ENCODE assay signal across 8 mouse cellular contexts in the genomic region with DNA sequence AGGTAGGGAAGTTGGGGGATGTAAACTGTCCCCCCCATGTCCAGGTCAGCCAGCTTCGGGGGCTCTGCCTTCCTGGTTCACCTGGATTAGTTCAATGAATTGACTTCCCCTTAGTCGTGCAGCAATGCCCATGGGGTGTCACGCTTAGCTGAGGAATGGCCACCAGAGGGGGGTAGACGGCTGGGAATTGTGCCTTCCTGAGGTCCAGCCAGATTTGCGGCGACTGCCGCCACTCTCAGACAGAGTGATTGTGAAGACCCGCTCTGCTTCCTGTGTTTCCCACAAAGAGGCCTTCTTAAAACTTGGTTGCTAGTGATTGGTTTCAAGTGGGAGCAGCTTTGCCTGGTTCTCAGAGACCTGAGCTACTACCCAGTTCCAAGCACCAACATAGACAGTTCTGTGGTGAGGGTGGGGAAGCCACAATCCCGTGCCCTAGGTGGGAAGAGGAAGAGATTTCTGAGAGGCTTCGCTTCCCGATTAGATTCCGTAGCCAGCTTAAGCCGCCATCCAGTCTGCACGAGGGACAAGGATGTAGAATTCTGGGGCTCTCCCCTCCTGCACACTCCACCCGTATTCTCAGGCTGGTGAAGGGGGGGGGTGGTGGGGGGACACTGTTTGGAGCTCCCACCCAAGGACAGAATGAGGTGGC. TPM values are rescaled to one million over a fixed set of nuclear protein-coding genes. Genes with fewer than 3 reads are reported as not detected.
DNase-seq lines count a peak whose midpoint lies in the region; ATAC-seq lines count a peak whose summit lies in the region.

No protein-coding gene starts in this region.

- H3K27me3 ChIP-seq in intestine, embryonic 14.5 days (replicated peaks; ENCODE audit: control insufficient read depth, insufficient read depth, low read length): peaks cover 15% of the 10 kb centered on the region
- peaks cover 59% of the 10 kb centered on the region for H3K27me3 ChIP-seq in midbrain, embryonic 13.5 days

- peak overlapping the region; percentile 16; the same call in 1 of the 2 replicates for H3K9ac ChIP-seq in intestine, embryonic 14.5 days (ENCODE audit: low read length)
- H3K9ac ChIP-seq in midbrain, embryonic 13.5 days (replicated peaks): peak overlapping the region; percentile 48

- peak overlapping the region; percentile 13; the same call in 1 of the 2 replicates for H3K4me3 ChIP-seq in intestine, embryonic 14.5 days (ENCODE audit: low read depth, low read length)
- no peak overlapping the region for H3K4me3 ChIP-seq in midbrain, embryonic 13.5 days (replicated peaks)

- peak overlapping the region; percentile 50 for H3K4me2 ChIP-seq in intestine, embryonic 14.5 days (ENCODE audit: low read length)
- peak overlapping the region; percentile 40 for H3K4me2 ChIP-seq in midbrain, embryonic 13.5 days (replicated peaks)

- H3K36me3 ChIP-seq in intestine, embryonic 14.5 days (ENCODE audit: control insufficient read depth, insufficient read depth, low read length): no peaks in the 10 kb centered on the region
- no peaks in the 10 kb centered on the region for H3K36me3 ChIP-seq in midbrain, embryonic 13.5 days

- no peaks in the 10 kb centered on the region; the same call in 1 of the 2 replicates for H3K4me1 ChIP-seq in intestine, embryonic 14.5 days (replicated peaks; ENCODE audit: control insufficient read depth, insufficient read depth, low read length)
- H3K4me1 ChIP-seq in midbrain, embryonic 13.5 days (replicated peaks): peaks cover 9% of the 10 kb centered on the region; the same call in 1 of the 2 replicates

- no peak overlapping the region for H3K27ac ChIP-seq in intestine, embryonic 14.5 days (ENCODE audit: low read depth)
- H3K27ac ChIP-seq in midbrain, embryonic 13.5 days: no peak overlapping the region

- ATAC-seq in CD4-positive, CD25-positive, alpha-beta regulatory T cell, adult 4 months: no peak
- ATAC-seq in common myeloid progenitor, adult 5-6 weeks (replicated peaks; ENCODE audit: low read depth, poor library complexity, severe bottlenecking): peak; percentile 87; the same call in 1 of the 2 replicates
- peak; percentile 61 for ATAC-seq in intestine, embryonic 14.5 days (replicated peaks; ENCODE audit: low FRiP score, low TSS enrichment, low read depth)
- peak; percentile 79 for ATAC-seq in midbrain, embryonic 13.5 days

- WGBS in intestine, embryonic 14.5 days: 3% methylated on average over 15 of the region's 15 CpGs
- WGBS in midbrain, embryonic 13.5 days: 2% methylated on average over 15 of the region's 15 CpGs

- peak; percentile 73 for DNase-seq in CD4-positive, CD25-positive, alpha-beta regulatory T cell, adult 2 months (ENCODE audit: low read depth, low spot score)
- DNase-seq in gastrocnemius, postnatal 14 days: peak; percentile 66
- DNase-seq in intestine, embryonic 14.5 days (ENCODE audit: low spot score): peak; percentile 91
- DNase-seq in left cerebral cortex, postnatal 36 days (ENCODE audit: low spot score in 2 of 2): peak; percentile 26 to 47
- DNase-seq in spleen, postnatal 4 days (ENCODE audit: low spot score in 2 of 2): peak; percentile 21 to 66

- no peaks in the 10 kb centered on the region for H3K9me3 ChIP-seq in intestine, embryonic 14.5 days (ENCODE audit: control insufficient read depth, low read length)
- H3K9me3 ChIP-seq in midbrain, embryonic 13.5 days: no peaks in the 10 kb centered on the region

- intact Hi-C loops in gastrocnemius, postnatal 14 days (cut with DNase I; ENCODE audit: low total_unique reads): loop anchor here (2.0 kb wide), 1 partner anchor 89 kb away; no protein-coding TSS in a partner anchor
- intact Hi-C loops in left cerebral cortex, postnatal 36 days (cut with DNase I): loop anchor here (2.0 kb wide), 1 partner anchor 89 kb away; no protein-coding TSS in a partner anchor

RNA-seq across cellular contexts. Expression of gene Ttll6, which starts 12.2 kb away (rescaled TPM):
- not detected for polyA plus RNA-seq in CD4-positive, CD25-positive, alpha-beta regulatory T cell, adult 4 months (2017; shearing (Covaris generic))
- not detected in 2 replicates for total RNA-seq in common myeloid progenitor, adult 5-6 weeks (2017)
- not detected for total RNA-seq in gastrocnemius, postnatal 14 days (2021)
- polyA plus RNA-seq in intestine, embryonic 14.5 days (2014; fragmentation: Nextera tagmentation; extraction: Ambion mirVana): 0.15 and 0.22 TPM in 2 replicates
- total RNA-seq in left cerebral cortex, postnatal 36 days (2021): under 1 TPM in 1 of 2 experiments, not detected in 1; 0.10 TPM
- 0.04 TPM in 1 of 2 replicates, not detected in the other for polyA plus RNA-seq in midbrain, embryonic 13.5 days (2015; fragmentation: Nextera tagmentation; extraction: Ambion mirVana)

RNA-seq across cellular contexts. Expression of gene Calcoco2, which starts 34.0 kb away (rescaled TPM):
- not detected for polyA plus RNA-seq in CD4-positive, CD25-positive, alpha-beta regulatory T cell, adult 4 months (2017; shearing (Covaris generic))
- not detected in 2 replicates for total RNA-seq in common myeloid progenitor, adult 5-6 weeks (2017)
- not detected for total RNA-seq in gastrocnemius, postnatal 14 days (2021)
- polyA plus RNA-seq in intestine, embryonic 14.5 days (2014; fragmentation: Nextera tagmentation; extraction: Ambion mirVana): 0.11 TPM in 1 of 2 replicates, not detected in the other
- total RNA-seq in left cerebral cortex, postnatal 36 days (2021): not detected
- polyA plus RNA-seq in midbrain, embryonic 13.5 days (2015; fragmentation: Nextera tagmentation; extraction: Ambion mirVana): not detected in 2 replicates

RNA-seq across cellular contexts. Expression of gene Hoxb13, which starts 48.4 kb away (rescaled TPM):
- not detected for polyA plus RNA-seq in CD4-positive, CD25-positive, alpha-beta regulatory T cell, adult 4 months (2017; shearing (Covaris generic))
- not detected in 2 replicates for total RNA-seq in common myeloid progenitor, adult 5-6 weeks (2017)
- not detected for total RNA-seq in gastrocnemius, postnatal 14 days (2021)
- polyA plus RNA-seq in intestine, embryonic 14.5 days (2014; fragmentation: Nextera tagmentation; extraction: Ambion mirVana): not detected in 2 replicates
- not detected for total RNA-seq in left cerebral cortex, postnatal 36 days (2021)
- not detected in 2 replicates for polyA plus RNA-seq in midbrain, embryonic 13.5 days (2015; fragmentation: Nextera tagmentation; extraction: Ambion mirVana)

Comparison
In these comparisons a context has a peak if more than half of its experiments do, and no peak if none do; other contexts are left out.
1. DNase-seq: peak in every context shown above with its lines; median percentile 91 in intestine, embryonic 14.5 days; 73 in CD4-positive, CD25-positive, alpha-beta regulatory T cell, adult 2 months; 66 in gastrocnemius, postnatal 14 days; 44 in spleen, postnatal 4 days; 36 in left cerebral cortex, postnatal 36 days.